Mouse (Mus musculus) embryonic facial prominence, embryonic 14.5 days (tissue): Measurements from ENCODE around the gene Gng7. TPM values are rescaled to one million over a fixed set of nuclear protein-coding genes. Genes with fewer than 3 reads are reported as not detected.
"Not testable (repeated sequence)": the region's sequence is repeated elsewhere in the genome, so short reads cannot be mapped to it uniquely, and the experiment has no call there.

Experiments used
- ATAC-seq: fragments of 200-750 bp; cut with Nextera tagmentation; 2 replicates; pipeline ENCODE4 v1.8.0; 2017; ENCODE audit warnings: low read depth, moderate number of reproducible peaks, moderate TSS enrichment
- DNase-seq: peaks from one replicate; pipeline ENCODE4 v3.0.0-alpha.2; 2015; ENCODE audit warnings: low spot score
- H3K27ac ChIP-seq: fragments of 300-500 bp; sonication (generic); replicated peaks from 2 replicates; pipeline ENCODE4 v1.5.1; 2014; ENCODE audit warnings: low read depth, mild to moderate bottlenecking, low read length, moderate library complexity
- H3K27me3 ChIP-seq: fragments of 300-500 bp; sonication (generic); replicated peaks from 2 replicates; pipeline ENCODE4 v1.6.1; 2014; ENCODE audit warnings: low read length; ENCODE audit not compliant: control insufficient read depth, insufficient read depth
- H3K36me3 ChIP-seq: fragments of 300-500 bp; sonication (generic); 2 replicates; pipeline ENCODE4 v1.6.1; 2014; ENCODE audit warnings: low read length, mixed read lengths; ENCODE audit not compliant: control insufficient read depth, insufficient read depth
- H3K4me1 ChIP-seq: fragments of 300-500 bp; sonication (generic); 2 replicates; pipeline ENCODE4 v1.6.1; 2014; ENCODE audit warnings: antibody characterized with exemption, low read length; ENCODE audit not compliant: control insufficient read depth, insufficient read depth
- H3K4me2 ChIP-seq: fragments of 300-500 bp; sonication (generic); 2 replicates; pipeline ENCODE4 v1.6.1; 2014; ENCODE audit warnings: low read depth, mild to moderate bottlenecking, low read length, moderate library complexity, mixed read lengths
- H3K4me3 ChIP-seq: fragments of 300-500 bp; sonication (generic); 2 replicates; pipeline ENCODE4 v1.5.1; 2014; ENCODE audit warnings: low read depth, mild to moderate bottlenecking, low read length
- H3K9ac ChIP-seq: fragments of 300-500 bp; sonication (generic); 2 replicates; pipeline ENCODE4 v1.6.1; 2014; ENCODE audit warnings: low read depth, mild to moderate bottlenecking, low read length, moderate library complexity, mixed read lengths
- H3K9me3 ChIP-seq: fragments of 300-500 bp; sonication (generic); 2 replicates; pipeline ENCODE4 v1.6.1; 2016; ENCODE audit warnings: low read length; ENCODE audit not compliant: control insufficient read depth
- WGBS: fragments of 180-500 bp; shearing (Covaris S2); extraction: QIAGEN DNeasy Blood & Tissue Kit; methylation state at CpG from one replicate; pipeline ENCODE4 v1.1.7; 2014; 5-methylcytosine and 5-hydroxymethylcytosine counted together
- polyA plus RNA-seq: library from polyadenylated mRNA; unstranded; fragments of >200 nt; fragmentation: Nextera tagmentation; extraction: Ambion mirVana; gene quantifications from 2 replicates; pipeline ENCODE4 v1.2.1, GENCODE M21; 2014

The Gng7 gene
- 5.9 and 8.7 TPM in 2 replicates for polyA plus RNA-seq

DNA sequence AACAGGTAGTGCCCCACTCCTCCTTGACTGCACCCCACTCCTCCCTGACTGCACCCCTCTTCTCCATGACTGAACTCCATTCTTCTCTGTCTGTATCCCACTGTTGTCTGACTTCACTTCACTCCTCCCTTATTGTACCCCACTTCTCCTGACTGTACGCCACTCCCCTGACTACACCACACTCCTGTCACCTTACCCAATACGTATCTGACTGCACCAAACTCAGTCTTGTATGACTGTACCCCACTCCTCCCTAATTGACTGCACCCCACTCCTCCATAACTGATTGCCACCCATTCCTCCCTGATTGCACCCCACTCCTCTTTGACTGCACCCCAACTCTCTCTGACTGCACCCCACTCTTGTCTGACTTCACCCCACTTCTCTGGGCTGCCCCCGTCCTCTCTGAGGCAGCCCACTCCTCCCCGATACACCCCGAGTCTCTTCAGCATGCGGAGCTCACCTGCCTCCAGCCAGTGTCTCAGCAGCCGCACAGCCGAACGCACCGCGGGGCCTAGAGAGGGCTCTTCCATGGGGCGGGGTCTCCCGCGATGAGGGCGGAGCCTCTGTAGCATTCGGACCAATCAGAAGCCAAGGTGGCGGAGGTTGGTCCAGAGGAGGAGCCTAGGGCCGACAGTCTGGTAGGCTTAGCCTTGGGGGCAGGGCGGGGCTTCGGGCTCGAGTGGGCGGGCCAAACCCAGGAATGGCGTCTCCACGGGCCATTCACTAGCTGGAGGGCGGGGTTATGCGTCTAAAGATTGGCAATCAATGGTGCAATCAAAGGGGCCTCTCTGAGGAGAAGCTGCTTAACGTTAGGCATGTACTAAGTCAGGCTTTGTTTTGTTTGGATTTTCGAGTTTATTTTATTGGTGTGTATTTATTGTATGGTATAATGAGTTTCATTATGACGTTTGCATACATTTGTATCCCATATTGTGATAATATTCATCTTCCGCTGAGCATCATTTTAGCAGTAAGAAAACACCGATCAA is at the start of gene Gng7:
Gene Gng7, minus strand, starts transcription at position 553 of the 992 bp plus-strand sequence.
- Histone ChIP-seq H3K36me3 (no peaks in the 10 kb centered on the region), H3K27me3 (no peaks in the 10 kb centered on the region), H3K9ac (peak within 1 kb of the TSS; percentile 65), H3K4me1 (peaks cover 8% of the 10 kb centered on the region; the same call in 1 of the 2 replicates), H3K4me3 (peak within 1 kb of the TSS; percentile 49), H3K4me2 (peak within 1 kb of the TSS; percentile 72), H3K27ac (no peak within 1 kb of the TSS), H3K9me3 (no peaks in the 10 kb centered on the region)
- DNase-seq, result peak; percentile 98
- ATAC-seq, result peak; percentile 97
- WGBS, result 10% methylated on average over 31 of the region's 31 CpGs

DNA sequence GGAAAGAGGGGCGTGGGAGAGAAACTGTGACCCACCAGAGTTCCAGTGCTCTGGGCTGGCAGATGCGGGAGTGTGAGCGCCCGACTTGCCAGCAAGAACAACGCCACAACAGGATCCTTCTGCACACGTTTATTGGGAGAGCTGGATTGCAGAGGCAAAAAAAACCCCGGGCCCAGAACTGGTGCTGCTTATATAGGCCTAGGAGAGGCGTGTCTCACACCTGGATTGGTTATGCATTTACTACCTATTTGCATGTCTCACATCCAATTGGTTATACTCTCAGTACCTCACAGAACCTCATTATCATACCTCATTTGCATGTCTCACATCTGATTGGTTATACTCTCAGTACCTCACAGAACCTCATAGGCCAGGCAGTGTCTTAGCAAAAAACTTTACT is 49.8 kb upstream of the Gng7 start:
- H3K27ac ChIP-seq, DNase-seq, H3K4me1 ChIP-seq, H3K9ac ChIP-seq, H3K9me3 ChIP-seq, H3K27me3 ChIP-seq, H3K36me3 ChIP-seq, H3K4me3 ChIP-seq, H3K4me2 ChIP-seq, ATAC-seq: not testable (repeated sequence)
- WGBS, result 81% methylated on average over 8 of the region's 8 CpGs

DNA sequence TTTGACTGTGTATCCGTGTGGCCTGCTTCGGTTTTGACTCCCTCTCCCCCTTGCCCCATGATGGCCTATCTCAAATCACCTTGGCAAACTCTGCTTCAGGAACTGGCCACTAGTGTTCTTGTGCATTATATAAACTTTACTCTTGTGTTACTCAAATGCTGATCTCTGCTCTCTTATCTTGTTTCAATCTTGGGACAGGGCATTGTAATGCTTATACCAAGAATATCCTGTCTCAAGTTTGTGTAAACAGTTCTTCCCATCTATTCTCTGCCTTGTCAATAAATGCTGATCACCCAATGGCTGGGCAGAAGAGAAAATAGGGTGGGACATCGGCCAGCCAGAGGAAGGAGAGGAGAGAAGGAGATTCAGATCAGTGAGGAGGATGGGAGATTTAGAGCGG is 48.0 kb upstream of the Gng7 start:
- 57% methylated on average over 4 of the region's 4 CpGs for WGBS

DNA sequence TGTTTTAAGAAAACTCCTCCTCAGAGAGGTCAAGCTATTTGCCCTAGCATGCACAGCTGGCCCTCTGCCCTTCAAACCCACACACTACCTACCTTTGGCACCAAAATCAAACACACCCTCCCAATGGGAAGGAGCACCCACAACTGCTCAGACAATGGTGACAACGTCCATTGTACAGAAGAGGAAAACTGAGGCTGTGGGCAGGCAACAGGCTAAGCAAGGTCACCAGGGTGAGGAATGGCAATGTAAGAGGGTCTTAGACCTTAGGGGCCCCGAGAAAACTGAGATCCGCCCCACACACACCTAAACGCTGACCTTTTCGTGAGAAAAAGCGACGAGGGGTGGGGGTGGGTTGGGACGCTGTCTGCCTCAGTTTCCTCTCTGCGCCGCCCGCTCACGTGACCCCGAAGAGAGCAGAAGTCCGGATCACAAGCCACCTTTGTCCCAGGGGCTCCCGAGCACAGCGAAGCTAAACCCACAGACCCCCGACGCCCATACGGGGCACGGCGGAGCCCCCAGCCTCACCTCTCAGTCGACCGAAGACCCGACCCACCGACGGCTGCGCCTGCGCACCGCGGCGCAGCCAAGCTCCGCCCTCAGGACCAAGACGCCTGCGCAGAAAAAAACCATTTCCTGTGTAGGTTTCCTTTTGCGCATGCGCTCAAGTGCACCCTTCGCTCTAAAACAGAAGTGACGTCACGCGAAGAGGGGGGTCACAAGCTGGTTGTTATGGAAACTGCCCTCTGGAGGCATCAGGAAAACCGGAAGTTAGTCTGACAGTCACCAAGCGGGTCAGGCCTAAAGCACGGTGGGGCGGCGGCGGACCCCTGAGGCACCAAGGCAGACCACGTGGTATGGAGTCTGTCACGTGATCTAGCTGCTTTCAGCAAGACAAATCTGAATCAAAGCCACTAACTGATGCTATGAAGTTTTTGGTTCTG is 45.1 kb upstream of the Gng7 start, which contains the start of gene Sgta:
Gene Sgta, minus strand, starts transcription at position 579 of the 941 bp plus-strand sequence.
- ATAC-seq (peak; percentile 96), DNase-seq (peak; percentile 100)
- Histone ChIP-seq H3K4me3 (peak within 1 kb of the TSS; percentile 86), H3K4me2 (peak within 1 kb of the TSS; percentile 94), H3K27me3 (no peaks in the 10 kb centered on the region), H3K27ac (no peak within 1 kb of the TSS; the same call in 1 of the 2 replicates), H3K9me3 (no peaks in the 10 kb centered on the region), H3K36me3 (no peaks in the 10 kb centered on the region), H3K4me1 (peaks cover 14% of the 10 kb centered on the region; the same call in 1 of the 2 replicates), H3K9ac (peak within 1 kb of the TSS; percentile 92)
- WGBS, result under 1% methylated on average over 42 of the region's 48 CpGs

More for the DNA sequence above, 48.0 kb upstream of the Gng7 start:
- H3K4me3 ChIP-seq, result no peak overlapping the region
- no peaks in the 10 kb centered on the region for H3K9me3 ChIP-seq
- no peak for ATAC-seq
- no peak overlapping the region for H3K4me2 ChIP-seq
- H3K36me3 ChIP-seq, result no peaks in the 10 kb centered on the region
- no peak overlapping the region for H3K9ac ChIP-seq
- no peaks in the 10 kb centered on the region for H3K27me3 ChIP-seq
- H3K4me1 ChIP-seq, result peaks cover 14% of the 10 kb centered on the region; the same call in 1 of the 2 replicates
- no peak overlapping the region for H3K27ac ChIP-seq
- DNase-seq, result no peak

DNA sequence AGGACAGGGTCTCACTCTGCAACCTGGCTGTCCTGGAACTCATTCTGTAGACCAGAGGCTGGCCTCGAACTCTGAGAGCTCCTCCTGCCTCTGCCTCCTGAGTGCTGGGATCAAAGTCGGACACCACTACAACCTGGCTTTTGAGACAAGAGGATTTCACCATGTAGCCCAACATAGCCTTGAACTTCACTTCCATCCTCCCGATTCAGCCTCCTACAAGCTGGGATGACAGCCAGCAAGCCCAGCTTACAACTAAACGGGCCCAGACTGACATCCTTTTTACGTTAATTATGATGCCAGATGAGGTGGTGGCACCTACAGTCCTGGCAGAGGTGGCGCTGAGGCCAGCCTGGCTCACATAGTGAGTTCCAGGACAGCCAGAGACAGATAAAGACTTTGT is 44.2 kb upstream of the Gng7 start:
- ATAC-seq, result no peak
- Histone ChIP-seq H3K4me2 (peak overlapping the region; percentile 94), H3K9me3 (no peaks in the 10 kb centered on the region), H3K27ac (no peak overlapping the region), H3K9ac (peak overlapping the region; percentile 92; the same call in 1 of the 2 replicates), H3K36me3 (no peaks in the 10 kb centered on the region), H3K4me3 (peak overlapping the region; percentile 86), H3K27me3 (no peaks in the 10 kb centered on the region), H3K4me1 (peaks cover 14% of the 10 kb centered on the region; the same call in 1 of the 2 replicates)
- no peak for DNase-seq
- WGBS, result 86% methylated on average over 6 of the region's 6 CpGs

DNA sequence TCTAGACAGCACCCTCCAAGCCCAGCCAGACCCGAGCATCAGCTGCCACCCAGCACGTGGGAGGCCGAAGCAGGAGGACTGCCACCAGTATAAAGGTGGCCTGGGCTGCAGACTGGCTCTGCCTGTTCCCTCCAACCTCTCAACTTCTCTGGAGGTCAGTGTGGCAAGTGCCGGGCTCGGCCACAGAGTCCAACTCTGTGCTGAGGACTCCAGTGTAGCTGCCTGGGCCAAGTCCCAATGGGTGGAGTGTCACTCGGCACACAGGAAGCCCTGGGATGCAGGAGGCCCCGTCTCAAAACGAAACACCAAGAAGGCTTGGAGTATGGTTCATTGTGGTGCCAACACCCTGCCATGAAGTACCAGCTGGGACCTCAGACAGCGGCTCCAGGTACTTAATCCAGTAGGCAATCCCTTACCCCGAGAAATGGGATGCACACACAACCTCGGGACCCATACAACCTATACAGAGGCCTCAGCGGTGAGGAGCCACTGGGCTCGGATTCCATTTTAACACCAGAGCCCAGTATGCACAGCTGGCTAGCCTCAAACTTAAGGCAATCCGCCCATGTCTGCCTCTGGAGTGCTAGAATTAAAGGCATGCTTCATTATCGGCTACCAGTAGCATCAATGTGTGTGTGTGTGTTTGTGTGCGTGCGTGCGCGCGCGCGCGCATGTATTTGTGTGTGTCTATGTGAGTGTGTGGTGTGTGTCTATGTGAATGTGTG is 42.8 kb upstream of the Gng7 start:
- WGBS, result 90% methylated on average over 23 of the region's 23 CpGs
- Histone ChIP-seq H3K4me2 (no peak overlapping the region), H3K27ac (no peak overlapping the region), H3K27me3 (no peaks in the 10 kb centered on the region), H3K4me3 (no peak overlapping the region), H3K4me1 (peaks cover 14% of the 10 kb centered on the region; the same call in 1 of the 2 replicates), H3K36me3 (0 out of 2 replicates have a peak, but pooled peaks cover 3% of the 10 kb centered on the region), H3K9ac (peak overlapping the region; percentile 14; the same call in 1 of the 2 replicates), H3K9me3 (no peaks in the 10 kb centered on the region)
- no peak for ATAC-seq
- no peak for DNase-seq

DNA sequence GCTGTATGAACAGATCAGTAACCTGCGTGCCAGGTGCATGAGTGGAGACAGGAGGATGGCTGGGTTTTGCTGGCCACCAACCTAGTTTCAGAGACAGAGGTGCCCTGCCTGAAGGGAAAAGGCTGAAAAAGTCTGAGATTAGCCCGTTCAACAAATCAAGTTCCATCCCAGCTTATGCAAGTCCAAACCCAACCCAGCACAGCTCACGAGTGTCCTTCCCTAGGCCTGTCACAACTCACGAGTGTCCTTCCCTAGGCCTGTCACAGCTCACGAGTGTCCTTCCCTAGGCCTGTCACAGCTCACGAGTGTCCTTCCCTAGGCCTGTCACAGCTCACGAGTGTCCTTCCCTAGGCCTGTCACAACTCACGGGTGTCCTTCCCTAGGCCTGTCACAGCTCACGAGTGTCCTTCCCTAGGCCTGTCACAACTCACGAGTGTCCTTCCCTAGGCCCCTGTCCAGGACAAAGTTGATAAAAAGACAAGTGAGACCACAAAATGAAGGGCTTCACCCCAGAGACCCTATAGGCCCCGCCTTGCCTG is 41.1 kb upstream of the Gng7 start:
- H3K4me3 ChIP-seq, H3K4me2 ChIP-seq, H3K9me3 ChIP-seq, DNase-seq, H3K27ac ChIP-seq, ATAC-seq, H3K27me3 ChIP-seq: not testable (repeated sequence)
- peaks cover 20% of the 10 kb centered on the region for H3K36me3 ChIP-seq
- H3K9ac ChIP-seq, result peak overlapping the region; percentile 34; the same call in 1 of the 2 replicates
- 85% methylated on average over 6 of the region's 11 CpGs for WGBS
- H3K4me1 ChIP-seq, result peaks cover 14% of the 10 kb centered on the region; the same call in 1 of the 2 replicates
